Mouse (Mus musculus): ENCODE results near the gene Stim2.

Stim2 gene

DNA sequence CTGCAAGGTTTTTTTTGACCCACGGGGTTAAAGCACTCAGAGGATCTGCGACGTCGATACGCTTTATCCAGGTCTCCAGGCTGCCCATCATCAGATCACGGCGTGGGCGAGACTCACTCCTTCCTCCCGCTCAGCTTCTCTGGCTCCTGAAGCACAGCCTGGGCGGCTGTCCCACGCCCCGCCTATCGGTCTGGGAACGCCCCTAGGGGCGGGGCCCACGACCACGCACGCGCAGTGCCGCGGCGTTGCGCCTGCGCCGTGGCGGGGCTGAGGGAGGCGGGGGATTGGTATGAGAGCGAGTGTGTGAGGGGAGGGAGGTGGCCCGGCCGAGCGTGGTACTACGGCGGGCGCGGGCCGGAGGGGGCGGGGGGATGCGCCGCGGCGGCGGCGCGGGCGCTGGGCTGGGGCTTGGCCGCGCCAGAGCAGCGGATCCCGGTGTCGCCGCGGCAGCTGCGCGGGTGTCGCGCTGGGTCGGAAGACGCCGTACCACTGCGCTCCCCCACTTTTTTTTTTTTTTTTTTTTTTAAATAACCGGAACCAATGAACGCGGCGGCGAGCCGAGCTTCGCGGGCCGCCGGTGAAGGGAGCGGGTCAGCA, at the start of gene Stim2:
TSS of gene Stim2 (plus strand) at position 354 of the 597 bp plus-strand sequence.
- peak; percentile 93 for DNase-seq (ENCODE audit: low spot score)

DNA sequence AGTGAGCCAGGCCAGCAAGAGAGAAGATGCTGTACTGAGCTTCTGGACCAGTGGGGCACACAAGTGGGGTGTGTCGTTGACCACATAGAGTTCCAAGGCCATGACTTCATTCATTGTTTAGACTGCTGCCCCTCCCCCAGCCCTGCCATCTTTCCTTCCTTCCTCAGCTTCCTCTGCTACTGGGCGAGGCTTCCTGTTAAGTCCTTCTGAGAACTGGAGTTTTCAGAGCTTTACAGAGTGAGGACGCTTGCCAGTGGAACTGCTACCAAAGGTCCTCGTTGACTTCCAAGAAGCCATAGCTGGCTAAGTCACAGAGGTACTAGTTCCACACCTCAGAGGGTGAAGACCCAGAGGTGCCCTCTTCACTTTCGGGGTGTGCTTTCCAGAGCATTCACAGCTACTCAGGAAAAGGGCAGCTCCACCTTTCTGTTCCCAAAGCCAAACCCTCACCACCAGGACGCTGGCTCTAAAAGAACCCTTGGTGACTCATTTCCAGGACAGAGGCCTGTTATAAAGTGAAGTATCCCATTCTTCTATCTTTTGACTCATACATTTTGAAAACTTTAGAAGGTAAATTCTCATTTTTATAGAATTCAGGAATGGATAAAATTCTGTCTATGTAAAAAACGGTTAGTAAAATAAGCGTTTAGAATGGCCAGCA, 49.6 kb upstream of the Stim2 start:
- DNase-seq (ENCODE audit: low spot score), result no peak

- no peak for DNase-seq (ENCODE audit: low spot score)
Measured at GRCm38 (mm10) chr5:53950189-53950588, 48.1 kb upstream of the Stim2 start.

DNA sequence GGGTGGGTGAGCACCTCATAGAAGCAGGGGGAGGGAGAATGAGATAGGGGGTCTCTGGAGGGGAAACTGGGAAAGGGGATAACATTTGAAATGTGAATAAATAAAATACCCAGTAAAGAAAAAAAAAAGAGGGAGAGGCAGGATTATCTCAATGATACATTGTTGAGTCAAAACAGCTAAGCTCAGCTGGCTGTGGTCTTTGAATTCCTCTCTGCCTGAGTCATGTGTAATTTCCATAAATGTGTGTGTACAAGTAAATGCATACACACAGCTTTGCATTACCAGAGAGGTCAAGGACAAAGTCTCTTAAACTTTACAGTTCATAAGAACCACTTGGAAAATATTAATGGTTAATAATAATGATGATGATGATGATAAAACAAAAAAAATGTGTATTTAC, 45.1 kb upstream of the Stim2 start:
- no peak for DNase-seq (ENCODE audit: low spot score)

- DNase-seq (ENCODE audit: low spot score), result no peak
Measured at GRCm38 (mm10) chr5:53953797-53954196, 44.5 kb upstream of the Stim2 start.

GRCm38 (mm10) chr5:53955966-53956365, 42.3 kb upstream of the Stim2 start:
- no peak for DNase-seq (ENCODE audit: low spot score)

DNA sequence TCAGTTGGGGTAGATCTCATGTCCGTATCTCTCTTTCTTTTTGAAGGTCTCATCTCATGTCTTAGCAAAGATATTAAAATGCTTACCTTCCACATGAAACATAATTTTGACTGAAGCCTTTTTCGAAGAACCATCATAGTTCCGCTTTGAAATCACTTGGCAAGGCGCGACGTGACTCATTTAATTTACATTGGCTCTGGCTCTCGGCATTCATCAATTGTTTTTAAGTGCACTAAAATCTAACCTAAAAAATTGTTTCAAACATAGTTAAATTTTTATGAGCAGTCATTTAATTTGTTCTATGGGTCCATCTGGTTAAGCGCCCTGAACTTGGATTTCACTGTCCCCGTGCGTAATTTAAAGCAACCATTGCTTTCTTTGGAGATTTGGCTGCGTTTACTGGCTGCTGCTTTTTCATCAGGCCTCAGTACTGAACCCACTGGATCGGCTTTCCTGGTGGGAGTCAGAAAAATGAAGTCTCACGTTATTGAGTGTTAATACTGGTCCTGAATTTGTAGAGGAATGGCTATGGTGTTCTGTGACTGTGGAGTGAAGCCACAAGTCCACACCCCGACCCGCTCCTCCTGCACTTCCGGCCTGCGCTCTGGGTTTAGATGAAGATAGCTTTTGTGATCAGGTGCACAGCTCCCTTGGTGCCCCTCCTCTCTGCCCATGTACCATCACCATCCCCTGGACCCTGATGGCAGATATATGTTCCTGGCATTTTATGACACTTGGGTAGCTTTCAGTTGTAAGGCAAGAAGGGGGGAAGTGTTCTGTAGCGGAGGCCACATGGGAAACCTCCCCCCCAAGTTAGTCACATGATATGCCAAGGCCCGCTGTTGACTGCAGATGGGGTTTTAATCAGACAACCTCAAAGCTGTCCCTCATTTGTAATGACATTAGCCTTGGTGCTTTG, 41.6 kb upstream of the Stim2 start:
- DNase-seq (ENCODE audit: low spot score), result no peak

DNA sequence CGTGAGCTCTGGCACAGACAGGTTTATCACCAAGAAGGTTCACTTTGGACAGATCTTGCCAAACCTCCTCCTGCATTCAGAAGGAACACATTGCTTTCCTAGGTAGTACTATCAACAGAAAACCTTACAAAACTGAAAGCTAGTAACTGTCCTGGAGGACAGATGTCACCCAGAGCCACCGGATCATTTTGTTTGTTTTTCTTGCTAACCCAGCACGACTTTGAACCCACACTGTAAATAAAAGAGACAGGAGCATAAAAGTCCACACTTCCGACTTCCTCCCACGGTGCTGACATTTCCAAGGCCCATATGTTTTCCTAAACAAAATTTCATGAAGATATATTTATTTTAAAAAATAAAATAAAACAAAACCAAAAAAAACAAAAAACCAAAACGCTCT, 41.0 kb upstream of the Stim2 start:
- no peak for DNase-seq (ENCODE audit: low spot score)

DNA sequence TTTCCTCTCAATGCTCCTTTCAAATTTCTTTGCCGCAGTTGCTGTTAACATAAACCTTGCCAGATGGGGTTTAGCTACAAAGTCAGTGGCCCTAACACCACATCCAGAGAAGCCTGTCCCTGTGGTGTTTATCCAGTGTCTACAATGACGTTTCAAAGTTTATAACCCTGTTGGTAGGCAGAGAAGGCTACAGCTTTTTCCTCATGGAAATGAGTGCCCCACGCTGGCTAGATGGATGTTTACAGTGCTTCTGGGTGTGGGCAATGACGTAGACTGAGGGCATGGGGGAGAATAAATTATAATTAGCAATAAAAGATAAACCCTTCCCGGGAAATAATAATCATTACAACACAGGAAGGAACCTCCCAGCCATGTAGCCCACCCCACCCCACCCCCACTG, 37.1 kb upstream of the Stim2 start:
- DNase-seq (ENCODE audit: low spot score), result no peak

GRCm38 (mm10) chr5:53961830-53962515, 36.3 kb upstream of the Stim2 start:
- DNase-seq (ENCODE audit: low spot score), result peak; percentile 15

DNA sequence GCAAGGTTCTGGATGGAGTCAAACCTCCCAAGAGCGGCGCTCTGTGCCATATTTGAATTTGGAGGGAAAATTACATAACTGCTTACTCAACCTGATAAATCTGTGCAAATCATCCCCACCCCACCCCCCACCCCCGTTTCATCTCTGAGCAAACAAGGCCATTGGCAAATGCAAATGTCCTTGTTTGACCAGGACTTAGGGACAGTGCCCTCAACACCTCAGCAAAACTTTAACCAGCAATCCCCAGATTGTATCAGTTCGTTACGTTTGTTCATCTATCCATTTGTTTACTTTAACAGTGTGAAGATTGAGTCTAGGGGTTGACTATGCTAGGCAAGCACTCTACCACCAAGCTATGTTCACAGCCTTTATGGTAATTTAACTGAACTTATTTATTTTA, 32.6 kb upstream of the Stim2 start:
- DNase-seq (ENCODE audit: low spot score), result no peak

DNA sequence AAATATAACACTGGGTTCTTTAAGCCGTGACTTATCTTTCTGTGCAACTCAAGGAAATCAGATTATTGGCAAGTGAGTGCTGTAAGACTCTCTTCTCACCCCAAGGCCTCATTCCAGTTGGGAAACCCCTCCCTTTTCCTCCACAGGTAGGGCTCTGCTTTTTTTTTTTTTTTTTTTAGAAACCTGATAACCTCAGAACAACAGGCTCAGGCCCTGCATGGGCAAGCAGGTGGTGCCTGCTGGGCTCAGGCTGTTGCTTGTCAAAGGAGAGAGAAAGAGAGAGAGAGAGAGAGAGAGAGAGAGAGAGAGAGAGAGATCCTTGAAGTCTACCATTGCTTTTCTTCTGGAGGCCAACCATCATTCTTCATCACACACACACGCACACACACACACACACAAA, 30.7 kb upstream of the Stim2 start:
- DNase-seq (ENCODE audit: low spot score), result no peak

GRCm38 (mm10) chr5:53970178-53970577, 28.1 kb upstream of the Stim2 start:
- no peak for DNase-seq (ENCODE audit: low spot score)

- DNase-seq (ENCODE audit: low spot score), result no peak
Measured at GRCm38 (mm10) chr5:53971201-53971600, 27.1 kb upstream of the Stim2 start.

GRCm38 (mm10) chr5:53972905-53973304, 25.4 kb upstream of the Stim2 start:
- DNase-seq (ENCODE audit: low spot score), result no peak

DNA sequence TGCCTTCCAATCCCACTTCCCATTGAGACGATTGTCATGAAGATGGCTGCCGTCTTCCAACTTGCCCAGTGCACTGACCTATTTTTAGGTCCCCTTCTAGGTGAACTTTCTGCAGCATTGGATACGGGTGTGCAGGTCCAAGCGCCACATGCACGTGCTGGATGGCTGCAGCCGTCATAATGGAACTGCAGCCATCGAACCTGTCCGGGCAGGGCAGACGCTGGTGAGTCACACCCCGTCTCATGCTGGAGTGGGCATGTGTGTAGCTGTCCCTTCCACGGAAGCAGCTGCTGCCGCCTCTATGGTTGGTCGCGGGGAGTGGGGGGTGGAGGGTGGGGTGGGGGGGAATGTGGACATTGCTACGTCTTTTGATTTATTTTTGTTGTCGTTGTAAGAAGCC, 21.8 kb upstream of the Stim2 start:
- DNase-seq (ENCODE audit: low spot score), result no peak

DNA sequence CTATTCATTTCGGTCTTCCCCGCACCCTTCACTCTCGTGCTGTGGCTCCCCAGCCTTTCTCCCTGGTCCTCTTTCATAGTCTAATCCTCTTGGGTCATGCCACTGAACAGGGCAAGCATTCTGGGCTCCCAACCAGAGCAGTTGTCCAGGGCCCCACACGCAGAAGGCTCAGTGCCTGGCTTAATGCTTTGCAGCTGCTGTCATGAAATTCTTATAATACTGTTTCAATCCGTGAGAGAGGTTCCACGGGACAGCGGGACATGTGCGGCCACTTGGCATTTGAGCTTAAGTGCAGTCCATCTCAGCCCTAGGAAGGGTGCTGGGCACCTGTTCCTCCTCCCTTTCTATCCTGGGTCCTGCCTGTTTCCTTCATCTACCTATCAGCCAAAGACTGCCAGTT, 21.2 kb upstream of the Stim2 start:
- DNase-seq (ENCODE audit: low spot score), result no peak

GRCm38 (mm10) chr5:53983358-53983757, 14.9 kb upstream of the Stim2 start:
- no peak for DNase-seq (ENCODE audit: low spot score)

- no peak for DNase-seq (ENCODE audit: low spot score)
Measured at GRCm38 (mm10) chr5:53985632-53986031, 12.7 kb upstream of the Stim2 start.

- DNase-seq (ENCODE audit: low spot score), result no peak
Measured at GRCm38 (mm10) chr5:53987496-53987895, 10.8 kb upstream of the Stim2 start.

- no peak for DNase-seq (ENCODE audit: low spot score)
Measured at GRCm38 (mm10) chr5:53988053-53988452, 10.2 kb upstream of the Stim2 start.

GRCm38 (mm10) chr5:53992616-53993015, 5.7 kb upstream of the Stim2 start:
- DNase-seq (ENCODE audit: low spot score), result no peak
